Mouse (Mus musculus) stomach, embryonic 15.5 days (tissue): ENCODE data around the gene Adamts13. TPM values are rescaled to one million over a fixed set of nuclear protein-coding genes. Genes with fewer than 3 reads are reported as not detected.

Experiments
- ATAC-seq: fragments of 200-750 bp; cut with Nextera tagmentation; 2 replicates; pipeline ENCODE4 v1.8.0; 2017; ENCODE audit warnings: low read depth, moderate number of reproducible peaks, moderate TSS enrichment; ENCODE audit not compliant: insufficient read depth, low FRiP score
- H3K27ac ChIP-seq: fragments of 300-500 bp; sonication (generic); 2 replicates; pipeline ENCODE4 v1.5.1; 2015; ENCODE audit warnings: mild to moderate bottlenecking, inconsistent platforms
- H3K27me3 ChIP-seq: fragments of 300-500 bp; sonication (generic); replicated peaks from 2 replicates; pipeline ENCODE4 v1.6.1; 2015; ENCODE audit warnings: inconsistent platforms
- H3K36me3 ChIP-seq: fragments of 300-500 bp; sonication (generic); 2 replicates; pipeline ENCODE4 v1.6.1; 2015; ENCODE audit warnings: inconsistent platforms
- H3K4me1 ChIP-seq: fragments of 300-500 bp; sonication (generic); 2 replicates; pipeline ENCODE4 v1.6.1; 2015; ENCODE audit warnings: inconsistent platforms
- H3K4me2 ChIP-seq: fragments of 300-500 bp; sonication (generic); 2 replicates; pipeline ENCODE4 v1.6.1; 2015; ENCODE audit warnings: mild to moderate bottlenecking, inconsistent platforms
- H3K4me3 ChIP-seq: fragments of 300-500 bp; sonication (generic); replicated peaks from 2 replicates; pipeline ENCODE4 v1.5.1; 2015; ENCODE audit warnings: inconsistent platforms
- H3K9ac ChIP-seq: fragments of 300-500 bp; sonication (generic); 2 replicates; pipeline ENCODE4 v1.6.1; 2015; ENCODE audit warnings: inconsistent platforms
- H3K9me3 ChIP-seq: fragments of 300-500 bp; sonication (generic); 2 replicates; pipeline ENCODE4 v1.6.1; 2016; ENCODE audit warnings: inconsistent platforms
- whole genome bisulfite sequencing: fragments of 180-500 bp; shearing (Covaris S2); methylation state at CpG from one replicate; pipeline ENCODE4 v1.1.7; 2015; 5-methylcytosine and 5-hydroxymethylcytosine counted together
- polyA plus RNA-seq: library from polyadenylated mRNA; unstranded; fragments of >200 nt; fragmentation: Nextera tagmentation; extraction: Ambion mirVana; gene quantifications from 2 replicates; pipeline ENCODE4 v1.2.1, GENCODE M21; 2015

Gene Adamts13
- polyA plus RNA-seq, 1 experiment from 2014 or later: 0.31 TPM

DNA sequence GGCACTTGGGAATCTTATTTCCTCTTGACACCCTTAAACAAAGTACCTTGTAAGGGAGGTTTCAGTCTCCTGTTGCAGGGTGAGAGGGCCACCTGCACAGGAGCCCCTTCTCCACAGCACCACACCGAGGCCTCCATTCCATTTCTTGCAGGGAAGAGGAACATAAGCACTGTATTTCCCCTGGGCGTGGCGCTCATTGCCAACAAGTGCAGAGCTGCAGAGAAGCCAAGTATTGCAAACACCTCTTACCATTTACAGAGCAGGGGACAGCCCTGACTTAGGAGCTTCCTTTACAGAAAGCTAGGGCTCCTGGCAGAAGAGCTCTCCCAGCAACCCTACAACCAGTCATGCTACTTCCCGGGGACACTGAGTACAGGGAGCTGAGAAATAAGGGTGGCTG lies 21.0 kb upstream of the Adamts13 start:
- H3K27me3 ChIP-seq: no peaks in the 10 kb centered on the region
- H3K4me3 ChIP-seq: no peak overlapping the region
- H3K4me2 ChIP-seq: no peak overlapping the region
- H3K9ac ChIP-seq: no peak overlapping the region
- no peak for ATAC-seq
- H3K27ac ChIP-seq: no peak overlapping the region
- peaks cover 43% of the 10 kb centered on the region for H3K36me3 ChIP-seq
- H3K4me1 ChIP-seq: no peaks in the 10 kb centered on the region
- 87% methylated on average over 4 of the region's 4 CpGs for WGBS
- H3K9me3 ChIP-seq: no peaks in the 10 kb centered on the region

DNA sequence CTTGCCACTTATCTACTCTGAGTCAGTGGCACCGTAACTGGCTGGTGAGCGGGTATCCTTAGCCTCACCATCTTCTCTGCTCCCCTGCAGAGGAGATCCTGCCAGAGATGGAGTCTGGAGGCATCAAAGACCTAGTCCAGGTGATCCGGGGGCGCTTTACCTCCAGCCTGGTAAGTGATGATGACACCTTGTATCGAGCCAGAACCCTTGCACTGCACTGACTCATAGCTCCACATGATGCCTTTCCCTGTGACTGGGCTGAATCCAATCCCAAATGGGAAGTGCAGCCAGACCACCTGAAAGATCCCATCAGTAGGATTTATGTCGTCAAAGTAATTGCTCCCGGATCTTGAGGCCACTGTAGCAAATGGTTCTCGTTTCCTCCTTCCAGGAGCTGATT lies 20.4 kb upstream of the Adamts13 start:
- WGBS: 84% methylated on average over 8 of the region's 8 CpGs
- H3K4me2 ChIP-seq: no peak overlapping the region
- peaks cover 48% of the 10 kb centered on the region for H3K36me3 ChIP-seq
- H3K27ac ChIP-seq: no peak overlapping the region
- H3K27me3 ChIP-seq: no peaks in the 10 kb centered on the region
- no peaks in the 10 kb centered on the region for H3K9me3 ChIP-seq
- H3K9ac ChIP-seq: no peak overlapping the region
- no peaks in the 10 kb centered on the region for H3K4me1 ChIP-seq
- no peak for ATAC-seq
- no peak overlapping the region for H3K4me3 ChIP-seq

DNA sequence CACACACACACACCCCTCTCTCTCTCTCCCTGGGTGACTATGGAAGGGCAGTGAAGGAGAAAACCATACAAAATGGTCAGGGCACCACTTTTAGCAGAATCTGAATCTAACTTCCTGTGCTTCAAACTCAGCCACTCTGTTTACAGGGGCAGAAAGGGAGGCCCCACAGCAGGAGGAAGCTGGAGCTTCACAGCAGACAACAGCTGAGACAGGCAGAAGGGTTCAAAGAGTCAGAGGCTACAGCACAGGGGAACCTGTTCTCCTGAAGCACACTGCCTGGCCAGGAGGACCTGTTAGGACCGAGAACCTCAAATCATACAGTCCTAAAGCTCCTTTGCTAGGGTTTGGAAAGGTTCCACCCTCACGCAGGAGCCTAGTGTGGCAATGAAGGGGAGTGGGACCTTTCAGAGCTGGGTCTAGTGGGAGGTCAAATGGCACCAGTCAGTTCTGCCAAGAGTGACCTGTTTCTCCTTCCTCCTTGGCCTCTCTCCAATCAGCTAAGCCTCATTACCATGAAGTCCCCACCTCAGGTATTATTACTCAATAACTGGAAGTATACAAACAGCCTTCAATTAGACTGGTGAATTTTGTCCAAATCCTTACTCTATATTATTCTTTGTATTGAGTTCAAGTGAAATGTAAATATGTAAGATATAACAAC lies 18.4 kb upstream of the Adamts13 start:
- no peaks in the 10 kb centered on the region for H3K27me3 ChIP-seq
- H3K4me3 ChIP-seq: no peak overlapping the region
- no peaks in the 10 kb centered on the region for H3K9me3 ChIP-seq
- H3K27ac ChIP-seq: no peak overlapping the region
- H3K4me1 ChIP-seq: no peaks in the 10 kb centered on the region
- WGBS: 83% methylated on average over 2 of the region's 2 CpGs
- no peak overlapping the region for H3K4me2 ChIP-seq
- no peak overlapping the region for H3K9ac ChIP-seq
- H3K36me3 ChIP-seq: peaks cover 63% of the 10 kb centered on the region
- ATAC-seq: no peak

DNA sequence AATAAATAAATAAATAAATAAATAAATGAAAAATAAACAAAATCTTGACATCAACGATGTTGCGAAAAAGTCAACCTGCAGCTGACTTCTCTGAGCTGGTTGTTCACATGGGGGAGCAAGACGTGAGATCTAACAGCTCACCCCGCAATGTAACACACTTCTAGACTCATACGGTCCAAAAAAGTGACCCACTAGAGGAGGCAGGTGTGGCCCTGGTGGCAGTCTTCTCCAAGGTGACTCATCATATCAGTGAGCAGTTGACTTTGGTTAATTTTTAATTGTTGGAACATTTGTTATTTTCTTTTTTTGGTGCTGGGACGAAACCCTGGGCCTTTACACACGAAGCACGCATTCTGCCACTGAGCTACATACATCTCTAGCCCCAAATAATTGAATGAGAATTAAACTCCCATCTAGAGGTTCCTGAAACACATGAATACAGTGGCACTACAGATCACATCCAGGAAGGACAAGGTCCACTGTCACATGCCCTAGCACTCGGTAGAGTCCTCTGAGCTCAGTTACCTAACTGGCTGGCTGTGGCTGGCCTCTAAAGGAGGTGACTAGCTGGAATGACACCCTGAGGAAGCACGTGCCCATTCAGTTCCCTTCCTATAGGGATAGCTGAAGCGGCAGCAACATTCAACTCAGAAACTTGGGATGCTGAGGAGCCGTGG lies 16.3 kb upstream of the Adamts13 start:
- 89% methylated on average over 12 of the region's 12 CpGs for WGBS
- H3K27me3 ChIP-seq: no peaks in the 10 kb centered on the region
- no peak overlapping the region for H3K4me3 ChIP-seq
- H3K4me2 ChIP-seq: no peak overlapping the region
- peaks cover 61% of the 10 kb centered on the region for H3K36me3 ChIP-seq
- H3K4me1 ChIP-seq: peaks cover 1% of the 10 kb centered on the region; the same call in 1 of the 2 replicates
- H3K27ac ChIP-seq: no peak overlapping the region
- H3K9ac ChIP-seq: no peak overlapping the region
- no peaks in the 10 kb centered on the region for H3K9me3 ChIP-seq
- peak; percentile 49; the same call in 1 of the 2 replicates for ATAC-seq

DNA sequence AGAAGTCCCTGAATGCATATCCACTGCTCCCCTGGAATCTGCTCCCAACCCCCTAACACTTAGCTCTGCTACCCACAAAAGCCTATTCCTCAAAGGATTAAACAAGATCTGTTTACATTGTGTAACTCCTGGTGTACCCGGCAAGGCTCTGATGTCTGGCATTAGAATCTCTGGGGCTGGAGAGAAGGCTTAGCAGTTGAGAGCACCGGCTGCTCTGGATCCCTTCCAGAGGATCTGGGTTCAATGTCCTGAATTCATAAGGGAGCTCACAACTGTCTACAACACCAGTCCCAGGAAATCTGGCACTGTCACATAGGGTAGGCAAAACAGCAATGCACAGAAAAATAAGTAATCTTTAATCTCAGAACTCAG lies 15.7 kb upstream of the Adamts13 start:
- peaks cover 57% of the 10 kb centered on the region for H3K36me3 ChIP-seq
- peaks cover 4% of the 10 kb centered on the region; the same call in 1 of the 2 replicates for H3K4me1 ChIP-seq
- H3K9ac ChIP-seq: no peak overlapping the region
- H3K4me2 ChIP-seq: no peak overlapping the region
- H3K4me3 ChIP-seq: no peak overlapping the region
- no peaks in the 10 kb centered on the region for H3K27me3 ChIP-seq
- no peak for ATAC-seq
- H3K9me3 ChIP-seq: no peaks in the 10 kb centered on the region
- 69% methylated on average over 2 of the region's 2 CpGs for WGBS
- H3K27ac ChIP-seq: no peak overlapping the region

DNA sequence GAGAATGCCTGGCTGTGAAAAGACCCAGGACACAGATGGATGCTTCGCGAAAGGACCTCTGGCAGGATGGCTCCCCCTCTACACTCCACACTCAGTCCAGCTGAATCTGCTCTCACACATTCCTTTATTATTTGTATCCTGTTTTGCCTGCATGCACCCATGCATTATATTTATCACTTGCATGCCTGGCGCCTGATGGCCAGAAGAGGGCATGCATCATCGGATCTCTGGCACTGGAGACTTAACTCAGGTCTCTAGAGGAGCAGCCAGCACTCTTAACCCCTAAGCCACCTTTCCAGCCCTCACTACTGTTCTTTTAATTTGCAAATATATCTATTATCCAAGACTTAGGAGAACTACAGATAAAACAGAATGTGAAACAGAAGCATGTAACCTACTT lies 12.5 kb upstream of the Adamts13 start:
- WGBS: 71% methylated on average over 4 of the region's 4 CpGs
- no peak overlapping the region for H3K9ac ChIP-seq
- ATAC-seq: no peak

DNA sequence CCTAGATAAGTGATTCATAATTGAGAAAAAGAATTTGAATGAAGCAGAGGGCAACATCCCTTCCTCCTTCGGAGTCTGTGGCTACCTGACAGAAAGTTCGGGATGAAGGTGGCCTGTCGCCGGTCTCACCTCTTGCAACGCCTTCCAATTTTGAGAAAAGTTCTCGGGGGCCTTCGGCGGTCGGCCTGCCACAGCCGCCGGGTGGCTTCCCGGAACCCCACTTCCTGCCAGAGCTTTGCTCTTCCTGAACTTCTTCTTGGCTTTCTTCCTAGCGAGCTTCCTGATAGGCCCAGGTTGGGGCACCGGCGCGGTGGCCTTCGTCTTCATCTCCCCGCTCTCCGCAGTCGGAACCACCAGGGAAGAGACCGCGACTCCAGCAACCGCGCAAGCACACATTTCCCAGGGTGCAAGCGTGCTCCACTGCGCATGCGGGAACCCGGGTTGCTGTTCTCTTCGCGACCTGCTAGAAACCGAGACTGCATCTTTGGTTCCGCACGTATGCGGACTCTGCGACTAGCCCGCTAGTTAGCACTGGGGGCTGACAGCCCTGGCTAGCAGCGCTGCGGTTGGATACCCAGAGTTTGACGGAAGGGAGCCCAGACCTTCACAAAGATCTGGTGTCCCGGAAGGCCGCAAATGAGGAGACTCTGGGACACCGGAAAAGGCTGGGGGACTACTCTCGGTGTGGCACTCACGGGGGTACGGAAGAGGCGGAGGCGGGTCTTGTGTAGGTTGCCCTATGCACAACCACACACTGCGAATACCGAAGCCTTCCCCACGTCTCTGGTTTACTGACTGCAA lies 9.1 kb upstream of the Adamts13 start, which contains the start of gene Rexo4:
Rexo4 (minus strand) TSS at position 464 of the 801 bp plus-strand sequence.
- Histone ChIP-seq H3K9ac (peak within 1 kb of the TSS; percentile 94), H3K27me3 (no peaks in the 10 kb centered on the region), H3K4me3 (peak within 1 kb of the TSS; percentile 87), H3K4me1 (peaks cover 14% of the 10 kb centered on the region; the same call in 1 of the 2 replicates), H3K9me3 (no peaks in the 10 kb centered on the region), H3K4me2 (peak within 1 kb of the TSS; percentile 82), H3K36me3 (peaks cover 6% of the 10 kb centered on the region), H3K27ac (peak within 1 kb of the TSS; percentile 97)
- ATAC-seq: peak; percentile 91
- under 1% methylated on average over 50 of the region's 50 CpGs for WGBS

More for the DNA sequence above, 12.5 kb upstream of the Adamts13 start:
- peaks cover 14% of the 10 kb centered on the region; the same call in 1 of the 2 replicates for H3K4me1 ChIP-seq
- no peaks in the 10 kb centered on the region for H3K27me3 ChIP-seq
- no peak overlapping the region for H3K4me2 ChIP-seq
- H3K27ac ChIP-seq: no peak overlapping the region
- no peak overlapping the region for H3K4me3 ChIP-seq
- peaks cover 31% of the 10 kb centered on the region for H3K36me3 ChIP-seq
- H3K9me3 ChIP-seq: no peaks in the 10 kb centered on the region

DNA sequence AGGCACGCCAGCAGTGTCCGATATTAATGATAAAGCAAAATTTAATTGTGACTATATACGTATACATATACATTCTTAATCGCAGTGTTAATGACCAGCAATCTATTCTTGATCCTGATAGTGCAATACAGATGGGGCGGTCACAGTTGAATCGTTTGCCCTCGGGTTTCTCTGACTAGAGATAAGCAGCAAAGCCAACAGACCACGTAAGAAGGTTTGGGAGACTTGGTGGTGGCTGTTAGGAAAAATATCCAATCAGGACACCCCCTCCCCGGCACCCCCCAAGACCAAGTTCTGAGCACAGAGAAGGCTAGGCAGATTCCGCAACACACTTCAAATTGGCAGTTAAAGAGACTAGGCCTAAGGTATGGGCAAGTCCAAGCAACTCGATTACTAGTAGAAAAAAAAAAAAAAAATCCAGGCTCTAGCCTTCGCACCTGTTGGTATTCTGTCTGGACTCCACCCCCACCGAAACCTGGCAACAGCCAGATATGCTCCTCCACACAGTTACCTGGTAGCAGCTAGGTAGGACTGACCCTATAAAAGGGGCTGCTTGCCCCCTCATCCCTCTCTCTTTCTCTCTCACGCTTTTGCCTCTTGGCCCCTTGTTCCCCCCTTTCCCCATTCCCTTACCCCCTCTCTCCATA lies 8.4 kb upstream of the Adamts13 start:
- Histone ChIP-seq H3K4me3 (peak overlapping the region; percentile 87), H3K36me3 (peaks cover 2% of the 10 kb centered on the region), H3K4me2 (peak overlapping the region; percentile 82), H3K4me1 (peaks cover 14% of the 10 kb centered on the region; the same call in 1 of the 2 replicates), H3K9ac (peak overlapping the region; percentile 94), H3K27ac (peak overlapping the region; percentile 97), H3K9me3 (no peaks in the 10 kb centered on the region), H3K27me3 (no peaks in the 10 kb centered on the region)
- ATAC-seq: peak; percentile 15; the same call in 1 of the 2 replicates
- 14% methylated on average over 14 of the region's 14 CpGs for WGBS

DNA sequence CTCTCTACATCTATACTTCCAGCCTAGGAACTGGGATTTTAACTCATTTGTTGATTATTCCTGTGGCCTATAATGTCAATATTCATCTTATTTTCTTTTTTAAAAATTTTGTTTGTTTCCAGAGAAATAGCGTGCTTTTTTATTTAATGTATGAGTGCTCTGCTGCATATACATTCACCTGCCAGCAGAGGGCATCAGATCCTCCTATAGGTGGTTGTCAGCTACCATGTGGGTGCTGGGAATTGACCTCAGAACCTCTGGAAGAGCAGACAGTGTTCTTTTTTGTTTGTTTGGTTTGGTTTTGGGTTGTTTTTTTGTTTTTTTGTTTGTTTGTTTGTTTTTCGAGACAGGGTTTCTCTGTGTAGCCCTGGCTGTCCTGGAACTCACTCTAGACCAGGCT lies 6.0 kb upstream of the Adamts13 start:
- no peak for ATAC-seq
- no peaks in the 10 kb centered on the region for H3K9me3 ChIP-seq
- no peak overlapping the region for H3K9ac ChIP-seq
- H3K4me2 ChIP-seq: no peak overlapping the region
- H3K27me3 ChIP-seq: no peaks in the 10 kb centered on the region
- 79% methylated on average over 2 of the region's 2 CpGs for WGBS
- H3K27ac ChIP-seq: no peak overlapping the region
- H3K4me1 ChIP-seq: peaks cover 10% of the 10 kb centered on the region; the same call in 1 of the 2 replicates
- no peak overlapping the region for H3K4me3 ChIP-seq
- H3K36me3 ChIP-seq: no peaks in the 10 kb centered on the region

DNA sequence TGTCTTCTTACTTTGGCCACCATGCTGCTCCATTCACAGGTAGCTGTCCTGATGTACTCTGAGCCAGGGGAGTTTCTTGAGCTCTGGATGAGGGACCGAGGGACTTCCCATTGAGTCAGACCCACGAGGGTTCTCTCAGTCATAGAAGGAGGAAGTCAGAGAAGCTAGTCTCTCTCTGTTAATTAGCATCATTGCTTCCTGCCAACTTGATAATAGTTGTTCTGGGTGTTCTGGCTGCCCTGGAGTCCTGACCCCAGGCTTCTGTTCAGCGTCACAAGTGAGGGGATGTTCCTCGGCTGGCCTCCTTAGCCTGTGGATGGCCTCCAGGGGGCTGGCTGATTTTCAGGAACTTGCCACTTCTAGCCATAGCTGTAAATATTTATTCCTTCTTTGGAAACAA lies 744 bp downstream of the Adamts13 start:
- Histone ChIP-seq H3K9ac (no peak overlapping the region), H3K27ac (no peak overlapping the region), H3K4me3 (no peak overlapping the region), H3K27me3 (no peaks in the 10 kb centered on the region), H3K36me3 (no peaks in the 10 kb centered on the region), H3K4me1 (0 out of 2 replicates have a peak, but pooled peaks cover 3% of the 10 kb centered on the region), H3K9me3 (no peaks in the 10 kb centered on the region), H3K4me2 (no peak overlapping the region)
- no peak for ATAC-seq
- WGBS: 30% methylated on average over 4 of the region's 4 CpGs

DNA sequence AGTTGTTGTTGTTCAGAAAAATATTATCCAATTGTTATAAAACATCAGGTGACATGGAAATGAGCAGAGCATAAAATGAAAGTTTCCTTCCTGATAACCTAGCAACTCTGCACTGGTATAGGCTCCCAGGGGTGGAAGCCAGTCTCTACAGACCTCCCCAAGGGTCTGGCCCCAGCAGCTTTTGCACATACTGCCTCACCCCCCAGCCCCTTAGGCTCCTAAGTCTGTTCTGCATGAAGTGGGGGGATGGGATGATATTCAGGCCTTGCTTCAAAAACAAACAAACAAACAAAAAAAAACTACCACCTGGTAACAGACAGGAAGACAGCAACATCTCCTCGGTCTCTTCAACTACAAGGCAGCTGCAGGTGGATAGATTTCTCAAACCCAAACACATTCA lies 7.1 kb downstream of the Adamts13 start:
- Histone ChIP-seq H3K9me3 (no peaks in the 10 kb centered on the region), H3K9ac (no peak overlapping the region), H3K4me3 (no peak overlapping the region), H3K27me3 (no peaks in the 10 kb centered on the region), H3K4me1 (no peaks in the 10 kb centered on the region), H3K4me2 (no peak overlapping the region), H3K27ac (no peak overlapping the region), H3K36me3 (no peaks in the 10 kb centered on the region)
- ATAC-seq: no peak
- WGBS: 66% methylated on average over 1 of the region's 1 CpGs
